Mouse (Mus musculus): ENCODE results near the gene Acsl3. TPM values are rescaled to one million over a fixed set of nuclear protein-coding genes. Genes with fewer than 3 reads are reported as not detected.

The Acsl3 gene
- polyA plus RNA-seq, 1 experiment from 2014 or later = 92.5 TPM

- no peak for ATAC-seq (ENCODE audit: low FRiP score)
- Histone ChIP-seq H3K4me1 (peaks cover 35% of the 10 kb centered on the region), H3K4me3 (replicated peaks) (peak overlapping the region; percentile 97), H3K27me3 (no peaks in the 10 kb centered on the region), H3K4me2 (peak overlapping the region; percentile 48), H3K36me3 (replicated peaks) (no peaks in the 10 kb centered on the region), H3K9me3 (no peaks in the 10 kb centered on the region), H3K27ac (peak overlapping the region; percentile 98), H3K9ac (peak overlapping the region; percentile 48)
- 30% methylated on average over 22 of the region's 22 CpGs for WGBS
These were observed 500 bp upstream of the Acsl3 start for GRCm38 (mm10) chr1:78657021-78657629.

- Histone ChIP-seq H3K9ac (peak overlapping the region; percentile 97), H3K9me3 (no peaks in the 10 kb centered on the region), H3K4me1 (peaks cover 35% of the 10 kb centered on the region), H3K27me3 (no peaks in the 10 kb centered on the region), H3K27ac (peak overlapping the region; percentile 98), H3K4me3 (replicated peaks) (peak overlapping the region; percentile 97), H3K36me3 (replicated peaks) (no peaks in the 10 kb centered on the region), H3K4me2 (peak overlapping the region; percentile 79)
- WGBS = 1% methylated on average over 20 of the region's 20 CpGs
- no peak for ATAC-seq (ENCODE audit: low FRiP score)
These were observed 1.0 kb downstream of the Acsl3 start for GRCm38 (mm10) chr1:78658441-78659269.

- peak overlapping the region; percentile 97 for H3K4me3 ChIP-seq (replicated peaks)
- peak overlapping the region; percentile 97 for H3K9ac ChIP-seq
- peak overlapping the region; percentile 79 for H3K4me2 ChIP-seq
- no peak overlapping the region for H3K27ac ChIP-seq
- H3K9me3 ChIP-seq = no peaks in the 10 kb centered on the region
- no peaks in the 10 kb centered on the region for H3K27me3 ChIP-seq
- WGBS = 30% methylated on average over 4 of the region's 4 CpGs
- peaks cover 6% of the 10 kb centered on the region for H3K36me3 ChIP-seq (replicated peaks)
- peaks cover 35% of the 10 kb centered on the region for H3K4me1 ChIP-seq
- ATAC-seq (ENCODE audit: low FRiP score) = no peak
These were observed 1.7 kb downstream of the Acsl3 start for GRCm38 (mm10) chr1:78659270-78659823.

- H3K4me3 ChIP-seq (replicated peaks) = no peak overlapping the region
- WGBS = 94% methylated on average over 4 of the region's 4 CpGs
- H3K9ac ChIP-seq = no peak overlapping the region
- no peak overlapping the region for H3K4me2 ChIP-seq
- H3K4me1 ChIP-seq = peaks cover 23% of the 10 kb centered on the region
- H3K36me3 ChIP-seq (replicated peaks) = peaks cover 51% of the 10 kb centered on the region
- H3K27ac ChIP-seq = no peak overlapping the region
- H3K27me3 ChIP-seq = no peaks in the 10 kb centered on the region
- no peaks in the 10 kb centered on the region for H3K9me3 ChIP-seq
- no peak for ATAC-seq (ENCODE audit: low FRiP score)
These were observed 6.7 kb downstream of the Acsl3 start for GRCm38 (mm10) chr1:78664326-78664725.

- 97% methylated on average over 9 of the region's 9 CpGs for WGBS
- peaks cover 51% of the 10 kb centered on the region for H3K36me3 ChIP-seq (replicated peaks)
- no peaks in the 10 kb centered on the region for H3K27me3 ChIP-seq
- no peaks in the 10 kb centered on the region for H3K9me3 ChIP-seq
- H3K4me2 ChIP-seq = no peak overlapping the region
- H3K4me1 ChIP-seq = peaks cover 7% of the 10 kb centered on the region
- no peak for ATAC-seq (ENCODE audit: low FRiP score)
- H3K9ac ChIP-seq = no peak overlapping the region
- H3K4me3 ChIP-seq (replicated peaks) = no peak overlapping the region
- no peak overlapping the region for H3K27ac ChIP-seq
These were observed 8.4 kb downstream of the Acsl3 start for GRCm38 (mm10) chr1:78665954-78666499.

- Histone ChIP-seq H3K4me1 (peaks cover 1% of the 10 kb centered on the region), H3K27me3 (no peaks in the 10 kb centered on the region), H3K4me3 (replicated peaks) (no peak overlapping the region), H3K9me3 (no peaks in the 10 kb centered on the region), H3K9ac (no peak overlapping the region), H3K27ac (no peak overlapping the region), H3K36me3 (replicated peaks) (peaks cover 51% of the 10 kb centered on the region), H3K4me2 (no peak overlapping the region)
- ATAC-seq (ENCODE audit: low FRiP score) = no peak
- WGBS = 89% methylated on average over 1 of the region's 1 CpGs
These were observed 9.0 kb downstream of the Acsl3 start for GRCm38 (mm10) chr1:78666585-78666984.

GRCm38 (mm10) chr1:78682291-78682690, 24.7 kb downstream of the Acsl3 start:
- no peak overlapping the region for H3K27ac ChIP-seq
- H3K9ac ChIP-seq = no peak overlapping the region
- no peak for ATAC-seq (ENCODE audit: low FRiP score)
- peaks cover 12% of the 10 kb centered on the region for H3K36me3 ChIP-seq (replicated peaks)
- no peaks in the 10 kb centered on the region for H3K4me1 ChIP-seq
- no peak overlapping the region for H3K4me2 ChIP-seq
- H3K4me3 ChIP-seq (replicated peaks) = no peak overlapping the region
- 98% methylated on average over 3 of the region's 3 CpGs for WGBS
- no peaks in the 10 kb centered on the region for H3K9me3 ChIP-seq
- no peaks in the 10 kb centered on the region for H3K27me3 ChIP-seq

GRCm38 (mm10) chr1:78684128-78684527, 26.5 kb downstream of the Acsl3 start:
- Histone ChIP-seq H3K4me2 (no peak overlapping the region), H3K9me3 (no peaks in the 10 kb centered on the region), H3K27me3 (no peaks in the 10 kb centered on the region), H3K36me3 (replicated peaks) (peaks cover 20% of the 10 kb centered on the region), H3K4me1 (no peaks in the 10 kb centered on the region), H3K9ac (no peak overlapping the region), H3K27ac (no peak overlapping the region), H3K4me3 (replicated peaks) (no peak overlapping the region)
- ATAC-seq (ENCODE audit: low FRiP score) = no peak
- WGBS = 88% methylated on average over 8 of the region's 8 CpGs

GRCm38 (mm10) chr1:78686872-78687271, 29.2 kb downstream of the Acsl3 start:
- no peak overlapping the region for H3K9ac ChIP-seq
- no peak overlapping the region for H3K27ac ChIP-seq
- H3K27me3 ChIP-seq = no peaks in the 10 kb centered on the region
- no peaks in the 10 kb centered on the region for H3K9me3 ChIP-seq
- no peak for ATAC-seq (ENCODE audit: low FRiP score)
- H3K4me1 ChIP-seq = no peaks in the 10 kb centered on the region
- peaks cover 31% of the 10 kb centered on the region for H3K36me3 ChIP-seq (replicated peaks)
- no peak overlapping the region for H3K4me3 ChIP-seq (replicated peaks)
- no peak overlapping the region for H3K4me2 ChIP-seq

GRCm38 (mm10) chr1:78688149-78688548, 30.5 kb downstream of the Acsl3 start:
- Histone ChIP-seq H3K4me1 (no peaks in the 10 kb centered on the region), H3K27me3 (no peaks in the 10 kb centered on the region), H3K9me3 (no peaks in the 10 kb centered on the region), H3K4me2 (no peak overlapping the region), H3K27ac (no peak overlapping the region), H3K4me3 (replicated peaks) (no peak overlapping the region), H3K9ac (no peak overlapping the region), H3K36me3 (replicated peaks) (peaks cover 38% of the 10 kb centered on the region)
- ATAC-seq (ENCODE audit: low FRiP score) = no peak
- 90% methylated on average over 7 of the region's 7 CpGs for WGBS

GRCm38 (mm10) chr1:78694503-78695258, 37.1 kb downstream of the Acsl3 start:
- 94% methylated on average over 9 of the region's 9 CpGs for WGBS
- Histone ChIP-seq H3K36me3 (replicated peaks) (peaks cover 80% of the 10 kb centered on the region), H3K4me2 (no peak overlapping the region), H3K9me3 (no peaks in the 10 kb centered on the region), H3K27me3 (no peaks in the 10 kb centered on the region), H3K27ac (no peak overlapping the region), H3K9ac (no peak overlapping the region), H3K4me1 (no peaks in the 10 kb centered on the region), H3K4me3 (replicated peaks) (no peak overlapping the region)
- ATAC-seq (ENCODE audit: low FRiP score) = no peak

GRCm38 (mm10) chr1:78696305-78696704, 38.7 kb downstream of the Acsl3 start:
- no peak for ATAC-seq (ENCODE audit: low FRiP score)

More at GRCm38 (mm10) chr1:78696305-78696704, 38.7 kb downstream of the Acsl3 start:
- Histone ChIP-seq H3K9ac (no peak overlapping the region), H3K27ac (no peak overlapping the region), H3K9me3 (no peaks in the 10 kb centered on the region), H3K4me1 (no peaks in the 10 kb centered on the region), H3K4me2 (no peak overlapping the region), H3K4me3 (replicated peaks) (no peak overlapping the region), H3K27me3 (no peaks in the 10 kb centered on the region), H3K36me3 (replicated peaks) (peaks cover 79% of the 10 kb centered on the region)
- 91% methylated on average over 2 of the region's 2 CpGs for WGBS

All from forebrain, embryonic 12.5 days (tissue).